Mouse (Mus musculus) ES-Bruce4 (cell line): Measurements from ENCODE around the gene Gm973. TPM values are rescaled to one million over a fixed set of nuclear protein-coding genes. Genes with fewer than 3 reads are reported as not detected.
A peak's percentile ranks its signal among the peaks of the same experiment; 100 is the strongest.

Source experiments
- H3K27ac ChIP-seq: 2 replicates; pipeline ENCODE4 v1.5.1; 2012; ENCODE audit warnings: low read length, inconsistent platforms; ENCODE audit not compliant: insufficient read depth
- H3K27me3 ChIP-seq: 2 replicates; pipeline ENCODE4 v1.6.1; 2012; ENCODE audit warnings: mild to moderate bottlenecking, low read length, inconsistent platforms; ENCODE audit not compliant: control insufficient read depth, poor library complexity, insufficient read depth, severe bottlenecking
- H3K36me3 ChIP-seq: 2 replicates; pipeline ENCODE4 v1.6.1; 2012; ENCODE audit warnings: inconsistent platforms, mild to moderate bottlenecking, low read length, moderate library complexity; ENCODE audit not compliant: control insufficient read depth, poor library complexity, insufficient read depth, severe bottlenecking
- H3K4me1 ChIP-seq: one replicate; pipeline ENCODE4 v1.8.1; 2011; ENCODE audit warnings: low read length; ENCODE audit not compliant: control insufficient read depth, insufficient read depth
- H3K4me3 ChIP-seq: 2 replicates; pipeline ENCODE4 v1.5.1; 2011; ENCODE audit warnings: low read depth, mild to moderate bottlenecking, low read length
- H3K9ac ChIP-seq: 2 replicates; pipeline ENCODE4 v1.6.1; 2012; ENCODE audit warnings: low read depth, mild to moderate bottlenecking, inconsistent platforms; ENCODE audit not compliant: poor library complexity, severe bottlenecking
- H3K9me3 ChIP-seq: replicated peaks from 2 replicates; pipeline ENCODE4 v1.6.1; 2012; ENCODE audit warnings: mild to moderate bottlenecking, low read length, inconsistent platforms; ENCODE audit not compliant: control insufficient read depth, poor library complexity, insufficient read depth, severe bottlenecking
- CTCF ChIP-seq: IDR thresholded peaks from one replicate; pipeline ENCODE4 v1.8.1; 2011; ENCODE audit warnings: low read depth, low read length
- EP300 ChIP-seq: IDR thresholded peaks from 2 replicates; pipeline ENCODE4 v1.6.1; 2011; ENCODE audit warnings: low read depth, low read length; ENCODE audit not compliant: insufficient read depth
- POLR2A ChIP-seq: IDR thresholded peaks from one replicate; pipeline ENCODE4 v1.8.1; 2011; ENCODE audit warnings: low read length; ENCODE audit not compliant: insufficient read depth
- polyA plus RNA-seq: library from polyadenylated mRNA; stranded (reverse); fragments of >200 nt; gene quantifications from 2 replicates; pipeline ENCODE4 v1.2.4, GENCODE M21; 2011; ENCODE audit warnings: low read depth; ENCODE audit not compliant: missing spikeins, insufficient read depth, insufficient read length

Gene Gm973
- polyA plus RNA-seq, 1 experiment, result 2.4 TPM

DNA sequence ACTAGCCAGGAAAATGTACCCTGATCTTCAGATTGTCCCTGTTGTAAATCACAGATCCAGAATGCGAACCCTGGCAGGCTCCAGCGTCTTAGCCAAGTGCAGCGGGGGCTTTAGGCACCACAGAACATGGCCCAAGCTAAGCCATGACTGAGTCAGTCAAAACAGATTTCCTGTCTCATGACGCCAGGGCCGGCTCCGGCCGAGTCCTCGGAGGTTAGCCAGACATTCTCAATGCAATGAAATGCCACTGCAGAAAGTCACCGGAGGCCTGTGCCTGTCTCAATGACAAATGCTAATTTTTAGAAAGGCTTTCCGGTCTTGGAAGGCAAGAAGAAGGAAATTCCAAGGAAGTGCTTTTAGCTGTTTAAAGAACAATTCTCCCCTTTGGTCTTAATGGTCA is 93.8 kb downstream of the Gm973 start:
- Histone ChIP-seq H3K27me3 (no peaks in the 10 kb centered on the region), H3K4me3 (no peak overlapping the region), H3K4me1 (peaks cover 7% of the 10 kb centered on the region), H3K9me3 (no peaks in the 10 kb centered on the region), H3K36me3 (no peaks in the 10 kb centered on the region), H3K27ac (no peak overlapping the region), H3K9ac (no peak overlapping the region)
- no peak for TF ChIP-seq POLR2A

DNA sequence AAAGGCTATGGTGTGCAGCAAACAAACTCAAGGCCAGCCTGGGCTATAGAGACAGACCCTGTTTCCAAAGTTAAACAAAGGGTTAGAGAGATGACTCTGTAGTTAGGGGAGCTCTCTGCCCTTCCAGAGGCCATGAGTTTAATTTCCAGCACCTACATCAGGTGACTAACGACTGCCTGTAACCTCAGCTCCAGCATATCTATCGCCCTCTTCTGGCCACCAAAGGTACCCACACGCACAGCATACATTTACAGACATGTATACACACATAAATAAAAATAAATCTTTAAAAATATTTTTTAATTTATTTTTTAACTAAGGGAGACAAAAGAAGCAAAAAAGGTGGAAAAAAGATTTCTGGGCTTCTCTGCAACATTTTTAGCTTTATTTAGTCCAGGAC is 94.9 kb downstream of the Gm973 start:
- peaks cover 7% of the 10 kb centered on the region for H3K4me1 ChIP-seq

DNA sequence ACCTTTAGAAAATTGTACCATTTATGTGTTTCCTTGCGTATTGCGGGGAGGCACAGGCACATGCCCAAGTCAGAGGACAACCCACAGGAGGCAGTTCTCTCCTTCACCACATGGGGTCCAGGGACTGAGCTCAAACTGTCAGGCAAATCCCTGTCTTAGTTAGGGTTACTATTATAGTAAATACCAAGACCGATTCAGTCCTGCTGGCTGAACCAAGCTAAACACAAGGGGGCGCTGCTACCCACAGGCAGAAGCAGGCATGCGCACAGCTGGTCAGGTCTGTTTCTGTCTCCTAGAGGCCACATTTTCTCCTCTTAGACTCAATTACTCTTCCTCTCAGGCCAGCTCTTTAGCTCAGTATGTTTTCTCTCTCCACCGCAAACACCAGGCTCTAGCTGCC is 97.7 kb downstream of the Gm973 start:
- Histone ChIP-seq H3K36me3 (no peaks in the 10 kb centered on the region), H3K27me3 (no peaks in the 10 kb centered on the region), H3K9ac (0 out of 2 replicates have a peak overlapping the region, but pooled peaks have one; percentile 0), H3K4me3 (no peak overlapping the region), H3K9me3 (no peaks in the 10 kb centered on the region), H3K4me1 (peaks cover 7% of the 10 kb centered on the region), H3K27ac (no peak overlapping the region)
- TF ChIP-seq EP300 (no peak), CTCF (peak; percentile 95)

More for the DNA sequence above, 94.9 kb downstream of the Gm973 start:
- peak; percentile 37 for TF ChIP-seq CTCF
- no peak for TF ChIP-seq EP300
- TF ChIP-seq POLR2A, result no peak
- no peak overlapping the region for H3K4me3 ChIP-seq
- H3K36me3 ChIP-seq, result no peaks in the 10 kb centered on the region
- no peaks in the 10 kb centered on the region for H3K9me3 ChIP-seq
- no peak overlapping the region for H3K27ac ChIP-seq
- no peak overlapping the region for H3K9ac ChIP-seq
- H3K27me3 ChIP-seq, result no peaks in the 10 kb centered on the region

DNA sequence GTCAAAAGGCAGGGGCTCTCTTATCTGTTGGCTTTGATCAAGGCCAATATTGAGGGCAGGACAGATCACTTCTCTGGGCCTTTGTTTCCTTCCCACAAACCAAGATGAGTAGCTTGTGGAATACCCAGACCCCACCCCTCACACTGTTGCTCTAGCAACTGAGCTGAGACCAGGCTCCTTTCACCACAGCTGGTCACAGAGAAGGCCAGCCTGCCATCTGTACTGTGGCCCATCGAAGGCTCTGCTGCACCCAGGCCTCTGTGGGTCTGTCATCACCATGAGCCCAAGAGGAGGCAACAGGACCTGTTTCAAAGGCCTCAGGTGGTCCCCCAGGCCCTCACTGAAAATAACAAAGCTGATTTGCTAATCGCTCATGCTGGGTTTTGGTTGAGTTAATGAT is 99.0 kb downstream of the Gm973 start:
- no peaks in the 10 kb centered on the region for H3K9me3 ChIP-seq
- H3K4me3 ChIP-seq, result no peak overlapping the region
- H3K9ac ChIP-seq, result no peak overlapping the region
- H3K36me3 ChIP-seq, result no peaks in the 10 kb centered on the region
- no peak overlapping the region for H3K27ac ChIP-seq
- TF ChIP-seq EP300, result no peak
- no peak for TF ChIP-seq POLR2A
- no peak for TF ChIP-seq CTCF
- H3K4me1 ChIP-seq, result peaks cover 5% of the 10 kb centered on the region
- no peaks in the 10 kb centered on the region for H3K27me3 ChIP-seq

GRCm38 (mm10) chr1:59619201-59619600 is 103.1 kb downstream of the Gm973 start:
- no peak overlapping the region for H3K9ac ChIP-seq
- H3K9me3 ChIP-seq, result peaks cover 4% of the 10 kb centered on the region; the same call in 1 of the 2 replicates
- H3K36me3 ChIP-seq, result no peaks in the 10 kb centered on the region
- no peak overlapping the region for H3K27ac ChIP-seq
- no peak overlapping the region for H3K4me3 ChIP-seq
- peaks cover 3% of the 10 kb centered on the region for H3K4me1 ChIP-seq
- H3K27me3 ChIP-seq, result no peaks in the 10 kb centered on the region
- TF ChIP-seq POLR2A, result no peak
- TF ChIP-seq EP300, result no peak
- TF ChIP-seq CTCF, result no peak

- no peak overlapping the region for H3K4me3 ChIP-seq
- no peaks in the 10 kb centered on the region for H3K27me3 ChIP-seq
- H3K27ac ChIP-seq, result no peak overlapping the region
- TF ChIP-seq CTCF, result peak; percentile 49
- TF ChIP-seq POLR2A, result no peak
- H3K4me1 ChIP-seq, result no peaks in the 10 kb centered on the region
- no peaks in the 10 kb centered on the region for H3K36me3 ChIP-seq
- no peak overlapping the region for H3K9ac ChIP-seq
- H3K9me3 ChIP-seq, result peaks cover 4% of the 10 kb centered on the region; the same call in 1 of the 2 replicates
Measured at GRCm38 (mm10) chr1:59623325-59624017, 107.4 kb downstream of the Gm973 start.
